Comparison of ENCODE assay signal across 8 mouse cellular contexts in genomic region chr19:11912533-11913121, GRCm38 (mm10). TPM values are rescaled to one million over a fixed set of nuclear protein-coding genes. Genes with fewer than 3 reads are reported as not detected.
DNase-seq lines count a peak whose midpoint lies in the region; ATAC-seq and TF ChIP-seq lines count a peak whose summit lies in the region.

No protein-coding gene starts in this region.

- 0 out of 2 replicates have a peak, but pooled peaks have one; percentile 2 for TF ChIP-seq CTCF in stomach, postnatal 0 days (IDR thresholded peaks at IDR 0.05; ENCODE audit: low read depth)

- peak; percentile 22 for DNase-seq in right cerebral cortex, adult 18-20 months
- no peak for DNase-seq in right cerebral cortex, postnatal 25 days
- peak; percentile 26 to 50 for DNase-seq in cerebellum, postnatal 4 days (ENCODE audit: low spot score in 2 of 2)
- peak; percentile 47 to 58 for DNase-seq in gastrocnemius, adult 8-10 months (ENCODE audit: low spot score in 2 of 2)
- DNase-seq in midbrain, embryonic 11.5 days (ENCODE audit: low spot score, missing footprints) = peak; percentile 96
- DNase-seq in stomach, postnatal 0 days (ENCODE audit: low spot score) = peak; percentile 75

- H3K4me2 ChIP-seq in hindbrain, embryonic 15.5 days = peak overlapping the region; percentile 84
- H3K4me2 ChIP-seq in limb, embryonic 12.5 days = peak overlapping the region; percentile 73
- peak overlapping the region; percentile 71 for H3K4me2 ChIP-seq in midbrain, embryonic 11.5 days
- peak overlapping the region; percentile 84 for H3K4me2 ChIP-seq in stomach, postnatal 0 days (replicated peaks; ENCODE audit: low read depth)

- no peak for TF ChIP-seq EP300 in stomach, postnatal 0 days (optimal IDR thresholded peaks at IDR 0.05)

- peak overlapping the region; percentile 92 for H3K4me3 ChIP-seq in hindbrain, embryonic 15.5 days
- H3K4me3 ChIP-seq in limb, embryonic 12.5 days (replicated peaks) = peak overlapping the region; percentile 82
- H3K4me3 ChIP-seq in midbrain, embryonic 11.5 days (ENCODE audit: low read depth, low read length) = peak overlapping the region; percentile 86
- H3K4me3 ChIP-seq in stomach, postnatal 0 days (ENCODE audit: low read depth, low read length) = peak overlapping the region; percentile 93

- no peaks in the 10 kb centered on the region for H3K9me3 ChIP-seq in hindbrain, embryonic 15.5 days
- no peaks in the 10 kb centered on the region for H3K9me3 ChIP-seq in limb, embryonic 12.5 days
- no peaks in the 10 kb centered on the region for H3K9me3 ChIP-seq in midbrain, embryonic 11.5 days (ENCODE audit: control insufficient read depth, low read length)
- no peaks in the 10 kb centered on the region for H3K9me3 ChIP-seq in stomach, postnatal 0 days (ENCODE audit: control insufficient read depth, low read length)

- H3K27me3 ChIP-seq in hindbrain, embryonic 15.5 days = no peaks in the 10 kb centered on the region
- H3K27me3 ChIP-seq in limb, embryonic 12.5 days = no peaks in the 10 kb centered on the region
- no peaks in the 10 kb centered on the region for H3K27me3 ChIP-seq in midbrain, embryonic 11.5 days (ENCODE audit: control insufficient read depth, insufficient read depth, low read length)
- no peaks in the 10 kb centered on the region for H3K27me3 ChIP-seq in stomach, postnatal 0 days (ENCODE audit: control insufficient read depth, insufficient read depth, low read length)

- H3K27ac ChIP-seq in hindbrain, embryonic 15.5 days (replicated peaks) = peak overlapping the region; percentile 88
- peak overlapping the region; percentile 95 for H3K27ac ChIP-seq in limb, embryonic 12.5 days
- peak overlapping the region; percentile 79 for H3K27ac ChIP-seq in midbrain, embryonic 11.5 days (ENCODE audit: low read depth, low read length)
- H3K27ac ChIP-seq in stomach, postnatal 0 days (replicated peaks) = peak overlapping the region; percentile 95

- WGBS in hindbrain, embryonic 15.5 days = 0% methylated on average over 48 of the region's 54 CpGs
- 2% methylated on average over 42 of the region's 54 CpGs for WGBS in limb, embryonic 12.5 days
- under 1% methylated on average over 41 of the region's 54 CpGs for WGBS in midbrain, embryonic 11.5 days
- under 1% methylated on average over 44 of the region's 54 CpGs for WGBS in stomach, postnatal 0 days

- H3K4me1 ChIP-seq in hindbrain, embryonic 15.5 days (replicated peaks) = peaks cover 31% of the 10 kb centered on the region
- peaks cover 8% of the 10 kb centered on the region for H3K4me1 ChIP-seq in limb, embryonic 12.5 days (replicated peaks)
- H3K4me1 ChIP-seq in midbrain, embryonic 11.5 days (ENCODE audit: control insufficient read depth, insufficient read depth, low read length) = peaks cover 10% of the 10 kb centered on the region
- no peaks in the 10 kb centered on the region for H3K4me1 ChIP-seq in stomach, postnatal 0 days (replicated peaks; ENCODE audit: control insufficient read depth, insufficient read depth)

- ATAC-seq in hindbrain, embryonic 15.5 days (ENCODE audit: low FRiP score, low read depth) = peak; percentile 40; the same call in 1 of the 2 replicates
- peak; percentile 82 for ATAC-seq in limb, embryonic 12.5 days (ENCODE audit: insufficient number of reproducible peaks, insufficient read depth, low FRiP score, low TSS enrichment, low read depth)
- ATAC-seq in midbrain, embryonic 11.5 days (ENCODE audit: low FRiP score) = peak; percentile 81
- ATAC-seq in stomach, postnatal 0 days (ENCODE audit: low FRiP score, low TSS enrichment) = peak; percentile 72

- H3K36me3 ChIP-seq in hindbrain, embryonic 15.5 days = peaks cover 16% of the 10 kb centered on the region; the same call in 1 of the 2 replicates
- peaks cover 23% of the 10 kb centered on the region; the same call in 1 of the 2 replicates for H3K36me3 ChIP-seq in limb, embryonic 12.5 days
- no peaks in the 10 kb centered on the region for H3K36me3 ChIP-seq in midbrain, embryonic 11.5 days (ENCODE audit: control insufficient read depth, insufficient read depth, low read length)
- H3K36me3 ChIP-seq in stomach, postnatal 0 days (ENCODE audit: control insufficient read depth, insufficient read depth, low read length) = no peaks in the 10 kb centered on the region

- peak overlapping the region; percentile 73 for H3K9ac ChIP-seq in hindbrain, embryonic 15.5 days
- peak overlapping the region; percentile 77 for H3K9ac ChIP-seq in limb, embryonic 12.5 days (replicated peaks)
- peak overlapping the region; percentile 88 for H3K9ac ChIP-seq in midbrain, embryonic 11.5 days (ENCODE audit: low read length)
- H3K9ac ChIP-seq in stomach, postnatal 0 days (ENCODE audit: low read length) = peak overlapping the region; percentile 90

RNA-seq across cellular contexts. Expression of gene Patl1, which starts 0.4 kb away (rescaled TPM):
- total RNA-seq in gastrocnemius, adult 8-10 months (2022) = 10 to 100 TPM; 23.0 to 29.3 (median 24.5) TPM
- polyA plus RNA-seq in hindbrain, embryonic 15.5 days (2015; fragmentation: Nextera tagmentation; extraction: Ambion mirVana) = 15.1 and 16.8 TPM in 2 replicates
- polyA plus RNA-seq in limb, embryonic 12.5 days (2016; fragmentation: Nextera tagmentation; extraction: Ambion mirVana) = 17.8 and 20.2 TPM in 2 replicates
- polyA plus RNA-seq in midbrain, embryonic 11.5 days (2014; fragmentation: Nextera tagmentation; extraction: Ambion mirVana) = 30.2 and 30.3 TPM in 2 replicates
- 5.7 and 6.6 TPM in 2 replicates for polyA plus RNA-seq in stomach, postnatal 0 days (2015; fragmentation: Nextera tagmentation; extraction: Ambion mirVana)

RNA-seq across cellular contexts. Expression of gene Olfr1420, which starts 26.3 kb away (rescaled TPM):
- not detected for total RNA-seq in gastrocnemius, adult 8-10 months (2022)
- polyA plus RNA-seq in hindbrain, embryonic 15.5 days (2015; fragmentation: Nextera tagmentation; extraction: Ambion mirVana) = not detected in 2 replicates
- 0.15 TPM in 1 of 2 replicates, not detected in the other for polyA plus RNA-seq in limb, embryonic 12.5 days (2016; fragmentation: Nextera tagmentation; extraction: Ambion mirVana)
- 0.08 TPM in 1 of 2 replicates, not detected in the other for polyA plus RNA-seq in midbrain, embryonic 11.5 days (2014; fragmentation: Nextera tagmentation; extraction: Ambion mirVana)
- polyA plus RNA-seq in stomach, postnatal 0 days (2015; fragmentation: Nextera tagmentation; extraction: Ambion mirVana) = 0.06 and 0.08 TPM in 2 replicates

RNA-seq across cellular contexts. Expression of gene Olfr1419, which starts 37.7 kb away (rescaled TPM):
- not detected for total RNA-seq in gastrocnemius, adult 8-10 months (2022)
- not detected in 2 replicates for polyA plus RNA-seq in hindbrain, embryonic 15.5 days (2015; fragmentation: Nextera tagmentation; extraction: Ambion mirVana)
- polyA plus RNA-seq in limb, embryonic 12.5 days (2016; fragmentation: Nextera tagmentation; extraction: Ambion mirVana) = not detected in 2 replicates
- polyA plus RNA-seq in midbrain, embryonic 11.5 days (2014; fragmentation: Nextera tagmentation; extraction: Ambion mirVana) = not detected in 2 replicates
- not detected in 2 replicates for polyA plus RNA-seq in stomach, postnatal 0 days (2015; fragmentation: Nextera tagmentation; extraction: Ambion mirVana)

RNA-seq across cellular contexts. Expression of gene Olfr1418, which starts 51.8 kb away (rescaled TPM):
- not detected for total RNA-seq in gastrocnemius, adult 8-10 months (2022)
- not detected in 2 replicates for polyA plus RNA-seq in hindbrain, embryonic 15.5 days (2015; fragmentation: Nextera tagmentation; extraction: Ambion mirVana)
- polyA plus RNA-seq in limb, embryonic 12.5 days (2016; fragmentation: Nextera tagmentation; extraction: Ambion mirVana) = not detected in 2 replicates
- not detected in 2 replicates for polyA plus RNA-seq in midbrain, embryonic 11.5 days (2014; fragmentation: Nextera tagmentation; extraction: Ambion mirVana)
- not detected in 2 replicates for polyA plus RNA-seq in stomach, postnatal 0 days (2015; fragmentation: Nextera tagmentation; extraction: Ambion mirVana)

RNA-seq across cellular contexts. Expression of gene Osbp, which starts 53.1 kb away (rescaled TPM):
- 10 to 100 TPM; 56.3 to 63.9 (median 59.4) TPM for total RNA-seq in gastrocnemius, adult 8-10 months (2022)
- polyA plus RNA-seq in hindbrain, embryonic 15.5 days (2015; fragmentation: Nextera tagmentation; extraction: Ambion mirVana) = 3.4 and 3.7 TPM in 2 replicates
- 4.9 and 5.1 TPM in 2 replicates for polyA plus RNA-seq in limb, embryonic 12.5 days (2016; fragmentation: Nextera tagmentation; extraction: Ambion mirVana)
- polyA plus RNA-seq in midbrain, embryonic 11.5 days (2014; fragmentation: Nextera tagmentation; extraction: Ambion mirVana) = 5.3 and 6.0 TPM in 2 replicates
- polyA plus RNA-seq in stomach, postnatal 0 days (2015; fragmentation: Nextera tagmentation; extraction: Ambion mirVana) = 4.3 and 4.5 TPM in 2 replicates
